Mouse (Mus musculus) stomach, postnatal 0 days (tissue): ENCODE measurements around the gene Barhl1. TPM values are rescaled to one million over a fixed set of nuclear protein-coding genes. Genes with fewer than 3 reads are reported as not detected.

Experiments
- ATAC-seq: fragments of 200-750 bp; cut with Nextera tagmentation; 2 replicates; pipeline ENCODE4 v1.8.0; 2017; ENCODE audit not compliant: low FRiP score, low TSS enrichment
- DNase-seq: peaks from one replicate; pipeline ENCODE4 v3.0.0-alpha.2; 2016; ENCODE audit warnings: low spot score
- H3K27ac ChIP-seq: fragments of 300-500 bp; sonication (generic); replicated peaks from 2 replicates; pipeline ENCODE4 v1.5.1; 2014; ENCODE audit warnings: mild to moderate bottlenecking, control low read depth
- H3K27me3 ChIP-seq: fragments of 300-500 bp; sonication (generic); 2 replicates; pipeline ENCODE4 v1.6.1; 2014; ENCODE audit warnings: low read length; ENCODE audit not compliant: control insufficient read depth, insufficient read depth
- H3K36me3 ChIP-seq: fragments of 300-500 bp; sonication (generic); 2 replicates; pipeline ENCODE4 v1.6.1; 2014; ENCODE audit warnings: low read length, mixed read lengths; ENCODE audit not compliant: control insufficient read depth, insufficient read depth
- H3K4me1 ChIP-seq: fragments of 300-500 bp; sonication (generic); replicated peaks from 2 replicates; pipeline ENCODE4 v1.6.1; 2014; ENCODE audit warnings: antibody characterized with exemption; ENCODE audit not compliant: control insufficient read depth, insufficient read depth
- H3K4me2 ChIP-seq: fragments of 300-500 bp; sonication (generic); replicated peaks from 2 replicates; pipeline ENCODE4 v1.6.1; 2014; ENCODE audit warnings: low read depth, mild to moderate bottlenecking, control low read depth, moderate library complexity
- H3K4me3 ChIP-seq: fragments of 300-500 bp; sonication (generic); 2 replicates; pipeline ENCODE4 v1.5.1; 2014; ENCODE audit warnings: low read depth, low read length, control low read depth
- H3K9ac ChIP-seq: fragments of 300-500 bp; sonication (generic); 2 replicates; pipeline ENCODE4 v1.6.1; 2014; ENCODE audit warnings: mild to moderate bottlenecking, low read length, control low read depth, mixed read lengths
- H3K9me3 ChIP-seq: fragments of 300-500 bp; sonication (generic); 2 replicates; pipeline ENCODE4 v1.6.1; 2016; ENCODE audit warnings: low read length; ENCODE audit not compliant: control insufficient read depth
- CTCF ChIP-seq: IDR thresholded peaks from 2 replicates; pipeline ENCODE4 v1.5.1; 2016; ENCODE audit warnings: antibody characterized with exemption, low read depth, mild to moderate bottlenecking, moderate library complexity
- EP300 ChIP-seq: optimal IDR thresholded peaks from 2 replicates; pipeline ENCODE3; 2016; ENCODE audit warnings: antibody characterized with exemption
- WGBS: fragments of 180-500 bp; shearing (Covaris S2); extraction: QIAGEN DNeasy Blood & Tissue Kit; methylation state at CpG from one replicate; pipeline ENCODE4 v1.1.7; 2014; 5-methylcytosine and 5-hydroxymethylcytosine counted together
- polyA plus RNA-seq: library from polyadenylated mRNA; unstranded; fragments of >200 nt; fragmentation: Nextera tagmentation; extraction: Ambion mirVana; gene quantifications from 2 replicates; pipeline ENCODE4 v1.2.1, GENCODE M21; 2015

Barhl1 gene
- polyA plus RNA-seq, 1 experiment from 2014 or later = not detected

- ATAC-seq (peak; percentile 59; the same call in 1 of the 2 replicates), DNase-seq (no peak)
- 51% methylated on average over 7 of the region's 7 CpGs for WGBS
- Histone ChIP-seq H3K36me3 (peaks cover 4% of the 10 kb centered on the region; the same call in 1 of the 2 replicates), H3K9me3 (no peaks in the 10 kb centered on the region), H3K27ac (no peak overlapping the region), H3K4me2 (no peak overlapping the region), H3K27me3 (no peaks in the 10 kb centered on the region), H3K9ac (no peak overlapping the region), H3K4me3 (no peak overlapping the region), H3K4me1 (no peaks in the 10 kb centered on the region)
- TF ChIP-seq EP300 (no peak), CTCF (no peak)
Measured at GRCm38 (mm10) chr2:28867495-28867894, 49.0 kb downstream of the Barhl1 start.

- no peak overlapping the region for H3K4me3 ChIP-seq
- H3K27ac ChIP-seq = no peak overlapping the region
- peaks cover 8% of the 10 kb centered on the region for H3K36me3 ChIP-seq
- TF ChIP-seq EP300 (no peak), CTCF (peak; percentile 50)
- no peak for ATAC-seq
- no peaks in the 10 kb centered on the region for H3K27me3 ChIP-seq
- H3K4me2 ChIP-seq = no peak overlapping the region
- DNase-seq = no peak
- no peaks in the 10 kb centered on the region for H3K4me1 ChIP-seq
- no peak overlapping the region for H3K9ac ChIP-seq
- no peaks in the 10 kb centered on the region for H3K9me3 ChIP-seq
Measured at GRCm38 (mm10) chr2:28863857-28864256, 52.6 kb downstream of the Barhl1 start.

GRCm38 (mm10) chr2:28860678-28861423 is 55.6 kb downstream of the Barhl1 start:
- WGBS = 95% methylated on average over 8 of the region's 8 CpGs
- no peak overlapping the region for H3K27ac ChIP-seq
- DNase-seq (no peak), ATAC-seq (no peak)
- peaks cover 14% of the 10 kb centered on the region for H3K36me3 ChIP-seq
- no peak overlapping the region for H3K4me2 ChIP-seq
- no peak overlapping the region for H3K4me3 ChIP-seq
- H3K27me3 ChIP-seq = no peaks in the 10 kb centered on the region
- no peak overlapping the region for H3K9ac ChIP-seq
- no peaks in the 10 kb centered on the region for H3K4me1 ChIP-seq
- TF ChIP-seq CTCF (no peak), EP300 (no peak)
- H3K9me3 ChIP-seq = no peaks in the 10 kb centered on the region

- Histone ChIP-seq H3K4me1 (no peaks in the 10 kb centered on the region), H3K9ac (no peak overlapping the region), H3K4me3 (no peak overlapping the region), H3K4me2 (no peak overlapping the region), H3K36me3 (peaks cover 11% of the 10 kb centered on the region; the same call in 1 of the 2 replicates), H3K9me3 (no peaks in the 10 kb centered on the region), H3K27ac (no peak overlapping the region), H3K27me3 (no peaks in the 10 kb centered on the region)
- ATAC-seq (no peak), DNase-seq (no peak)
- WGBS = 91% methylated on average over 4 of the region's 4 CpGs
- TF ChIP-seq EP300 (no peak), CTCF (no peak)
Measured at GRCm38 (mm10) chr2:28859303-28859702, 57.2 kb downstream of the Barhl1 start.

Other genes starting within 250 kb of the Barhl1 start
- gene Spaca9, start 216.9 kb downstream of the Barhl1 start, polyA plus RNA-seq = 0.57 and 0.69 TPM in 2 replicates
- gene Ak8, start 216.5 kb downstream of the Barhl1 start, polyA plus RNA-seq = 0.29 and 0.40 TPM in 2 replicates
- gene Gtf3c4, start 76.3 kb downstream of the Barhl1 start, polyA plus RNA-seq = 3.3 and 3.9 TPM in 2 replicates
- 5.1 and 5.8 TPM in 2 replicates for gene Ddx31, start 76.3 kb downstream of the Barhl1 start, polyA plus RNA-seq
- gene Cfap77, start 138.4 kb upstream of the Barhl1 start, polyA plus RNA-seq = 0.11 and 0.15 TPM in 2 replicates
- gene Ttf1, start 143.6 kb upstream of the Barhl1 start, polyA plus RNA-seq = 3.9 and 4.2 TPM in 2 replicates
- 4.8 and 5.1 TPM in 2 replicates for gene Setx, start 207.5 kb upstream of the Barhl1 start, polyA plus RNA-seq